Mouse (Mus musculus) embryonic facial prominence, embryonic 12.5 days (tissue): ENCODE results near the gene Mall. TPM values are rescaled to one million over a fixed set of nuclear protein-coding genes. Genes with fewer than 3 reads are reported as not detected.

Experiments used
- ATAC-seq: fragments of 200-750 bp; cut with Nextera tagmentation; 2 replicates; pipeline ENCODE4 v1.8.0; 2017; ENCODE audit not compliant: insufficient number of reproducible peaks, insufficient read depth, low FRiP score, low TSS enrichment
- H3K27ac ChIP-seq: fragments of 300-500 bp; sonication (generic); 2 replicates; pipeline ENCODE4 v1.5.1; 2016; ENCODE audit warnings: mild to moderate bottlenecking
- H3K27me3 ChIP-seq: fragments of 300-500 bp; sonication (generic); 2 replicates; pipeline ENCODE4 v1.6.1; 2016; ENCODE audit warnings: mild to moderate bottlenecking, moderate library complexity
- H3K36me3 ChIP-seq: fragments of 300-500 bp; sonication (generic); 2 replicates; pipeline ENCODE4 v1.6.1; 2016; ENCODE audit warnings: mild to moderate bottlenecking
- H3K4me1 ChIP-seq: fragments of 300-500 bp; sonication (generic); 2 replicates; pipeline ENCODE4 v1.6.1; 2016
- H3K4me2 ChIP-seq: fragments of 300-500 bp; sonication (generic); replicated peaks from 2 replicates; pipeline ENCODE4 v1.6.1; 2016; ENCODE audit warnings: mild to moderate bottlenecking, moderate library complexity
- H3K4me3 ChIP-seq: fragments of 300-500 bp; sonication (generic); 2 replicates; pipeline ENCODE4 v1.5.1; 2016; ENCODE audit warnings: mild to moderate bottlenecking
- H3K9ac ChIP-seq: fragments of 300-500 bp; sonication (generic); 2 replicates; pipeline ENCODE4 v1.6.1; 2016; ENCODE audit warnings: mild to moderate bottlenecking, moderate library complexity
- H3K9me3 ChIP-seq: fragments of 300-500 bp; sonication (generic); 2 replicates; pipeline ENCODE4 v1.6.1; 2016; ENCODE audit warnings: mild to moderate bottlenecking, moderate library complexity
- WGBS: fragments of 180-500 bp; shearing (Covaris S2); methylation state at CpG from one replicate; pipeline ENCODE4 v1.1.7; 2016; 5-methylcytosine and 5-hydroxymethylcytosine counted together
- polyA plus RNA-seq: library from polyadenylated mRNA; unstranded; fragments of >200 nt; fragmentation: Nextera tagmentation; extraction: Ambion mirVana; gene quantifications from 2 replicates; pipeline ENCODE4 v1.2.1, GENCODE M21; 2016

Mall gene
- polyA plus RNA-seq, 1 experiment from 2014 or later = 2.0 TPM

- Histone ChIP-seq H3K4me1 (peaks cover 4% of the 10 kb centered on the region), H3K27me3 (peaks cover 18% of the 10 kb centered on the region), H3K4me2 (peak overlapping the region; percentile 54), H3K4me3 (no peak overlapping the region), H3K9ac (no peak overlapping the region), H3K27ac (no peak overlapping the region), H3K9me3 (no peaks in the 10 kb centered on the region), H3K36me3 (no peaks in the 10 kb centered on the region)
- ATAC-seq = 0 out of 2 replicates have a peak, but pooled peaks have one; percentile 28
- WGBS = 31% methylated on average over 15 of the region's 15 CpGs
Observed at GRCm38 (mm10) chr2:127728661-127729450, 876 bp downstream of the Mall start.

GRCm38 (mm10) chr2:127728146-127728545 lies 1.6 kb downstream of the Mall start:
- no peak overlapping the region for H3K4me2 ChIP-seq
- peaks cover 18% of the 10 kb centered on the region for H3K27me3 ChIP-seq
- H3K9me3 ChIP-seq = no peaks in the 10 kb centered on the region
- H3K9ac ChIP-seq = no peak overlapping the region
- no peak for ATAC-seq
- 72% methylated on average over 6 of the region's 6 CpGs for WGBS
- no peak overlapping the region for H3K27ac ChIP-seq
- H3K4me1 ChIP-seq = peaks cover 4% of the 10 kb centered on the region
- no peaks in the 10 kb centered on the region for H3K36me3 ChIP-seq
- no peak overlapping the region for H3K4me3 ChIP-seq

GRCm38 (mm10) chr2:127723193-127723592 lies 6.5 kb downstream of the Mall start:
- H3K27ac ChIP-seq = 0 out of 2 replicates have a peak overlapping the region, but pooled peaks have one; percentile 46
- no peak for ATAC-seq

GRCm38 (mm10) chr2:127722176-127722892 lies 7.4 kb downstream of the Mall start:
- Histone ChIP-seq H3K36me3 (no peaks in the 10 kb centered on the region), H3K4me2 (no peak overlapping the region), H3K9me3 (no peaks in the 10 kb centered on the region), H3K27ac (peak overlapping the region; percentile 47; the same call in 1 of the 2 replicates), H3K27me3 (no peaks in the 10 kb centered on the region), H3K4me3 (no peak overlapping the region), H3K4me1 (0 out of 2 replicates have a peak, but pooled peaks cover 2% of the 10 kb centered on the region), H3K9ac (no peak overlapping the region)
- WGBS = 55% methylated on average over 7 of the region's 7 CpGs
- no peak for ATAC-seq

More at GRCm38 (mm10) chr2:127723193-127723592, 6.5 kb downstream of the Mall start:
- no peaks in the 10 kb centered on the region for H3K27me3 ChIP-seq
- H3K4me3 ChIP-seq = no peak overlapping the region
- H3K4me1 ChIP-seq = 0 out of 2 replicates have a peak, but pooled peaks cover 2% of the 10 kb centered on the region
- no peak overlapping the region for H3K4me2 ChIP-seq
- H3K9ac ChIP-seq = no peak overlapping the region
- WGBS = 57% methylated on average over 4 of the region's 4 CpGs
- H3K9me3 ChIP-seq = no peaks in the 10 kb centered on the region
- no peaks in the 10 kb centered on the region for H3K36me3 ChIP-seq

- Histone ChIP-seq H3K27ac (no peak overlapping the region), H3K4me2 (no peak overlapping the region), H3K9me3 (no peaks in the 10 kb centered on the region), H3K4me1 (peaks cover 12% of the 10 kb centered on the region), H3K9ac (no peak overlapping the region), H3K27me3 (no peaks in the 10 kb centered on the region), H3K4me3 (no peak overlapping the region), H3K36me3 (no peaks in the 10 kb centered on the region)
- 52% methylated on average over 8 of the region's 8 CpGs for WGBS
- ATAC-seq = no peak
Observed at GRCm38 (mm10) chr2:127718839-127719468, 10.8 kb downstream of the Mall start.

- H3K4me1 ChIP-seq = peaks cover 10% of the 10 kb centered on the region
- no peak overlapping the region for H3K4me3 ChIP-seq
- H3K9ac ChIP-seq = no peak overlapping the region
- H3K27me3 ChIP-seq = no peaks in the 10 kb centered on the region
- no peak overlapping the region for H3K27ac ChIP-seq
- ATAC-seq = no peak
- no peaks in the 10 kb centered on the region for H3K36me3 ChIP-seq
- no peaks in the 10 kb centered on the region for H3K9me3 ChIP-seq
- WGBS = 43% methylated on average over 3 of the region's 3 CpGs
- H3K4me2 ChIP-seq = no peak overlapping the region
Observed at GRCm38 (mm10) chr2:127714726-127715125, 15.0 kb downstream of the Mall start.

- Histone ChIP-seq H3K36me3 (no peaks in the 10 kb centered on the region), H3K4me1 (no peaks in the 10 kb centered on the region), H3K4me3 (no peak overlapping the region), H3K27ac (no peak overlapping the region), H3K27me3 (no peaks in the 10 kb centered on the region), H3K9me3 (no peaks in the 10 kb centered on the region), H3K9ac (no peak overlapping the region), H3K4me2 (no peak overlapping the region)
- whole genome bisulfite sequencing = 81% methylated on average over 3 of the region's 3 CpGs
- ATAC-seq = no peak
Observed at GRCm38 (mm10) chr2:127708792-127709191, 20.9 kb downstream of the Mall start.

- H3K9ac ChIP-seq = no peak overlapping the region
- ATAC-seq = no peak
- no peak overlapping the region for H3K4me3 ChIP-seq
- no peaks in the 10 kb centered on the region for H3K27me3 ChIP-seq
- no peaks in the 10 kb centered on the region for H3K9me3 ChIP-seq
- H3K4me1 ChIP-seq = no peaks in the 10 kb centered on the region
- 33% methylated on average over 3 of the region's 3 CpGs for whole genome bisulfite sequencing
- no peak overlapping the region for H3K4me2 ChIP-seq
- no peak overlapping the region for H3K27ac ChIP-seq
- H3K36me3 ChIP-seq = no peaks in the 10 kb centered on the region
Observed at GRCm38 (mm10) chr2:127708060-127708459, 21.7 kb downstream of the Mall start.

GRCm38 (mm10) chr2:127705267-127705666 lies 24.5 kb downstream of the Mall start:
- no peak for ATAC-seq
- Histone ChIP-seq H3K4me2 (no peak overlapping the region), H3K27ac (no peak overlapping the region), H3K36me3 (no peaks in the 10 kb centered on the region), H3K4me1 (no peaks in the 10 kb centered on the region), H3K27me3 (no peaks in the 10 kb centered on the region), H3K9me3 (no peaks in the 10 kb centered on the region), H3K9ac (no peak overlapping the region), H3K4me3 (no peak overlapping the region)
- 89% methylated on average over 6 of the region's 6 CpGs for WGBS

GRCm38 (mm10) chr2:127689239-127689638 lies 40.5 kb downstream of the Mall start:
- H3K27ac ChIP-seq = no peak overlapping the region
- WGBS = 77% methylated on average over 4 of the region's 4 CpGs
- 0 out of 2 replicates have a peak, but pooled peaks cover 5% of the 10 kb centered on the region for H3K27me3 ChIP-seq
- H3K4me1 ChIP-seq = no peaks in the 10 kb centered on the region
- no peak for ATAC-seq
- no peak overlapping the region for H3K4me2 ChIP-seq
- H3K4me3 ChIP-seq = no peak overlapping the region
- H3K9ac ChIP-seq = no peak overlapping the region
- H3K36me3 ChIP-seq = no peaks in the 10 kb centered on the region
- no peaks in the 10 kb centered on the region for H3K9me3 ChIP-seq

GRCm38 (mm10) chr2:127683687-127684331 lies 45.9 kb downstream of the Mall start:
- H3K4me3 ChIP-seq = no peak overlapping the region
- no peaks in the 10 kb centered on the region for H3K4me1 ChIP-seq
- H3K27ac ChIP-seq = no peak overlapping the region
- H3K27me3 ChIP-seq = 0 out of 2 replicates have a peak, but pooled peaks cover 5% of the 10 kb centered on the region
- no peak overlapping the region for H3K4me2 ChIP-seq
- H3K9ac ChIP-seq = no peak overlapping the region
- 0 out of 2 replicates have a peak, but pooled peaks have one; percentile 35 for ATAC-seq
- 38% methylated on average over 12 of the region's 12 CpGs for whole genome bisulfite sequencing
- H3K9me3 ChIP-seq = no peaks in the 10 kb centered on the region
- H3K36me3 ChIP-seq = no peaks in the 10 kb centered on the region
